7 mouse cellular contexts compared by ENCODE assay signal in genomic region chr8:71591471-71592373, GRCm38 (mm10). TPM values are rescaled to one million over a fixed set of nuclear protein-coding genes. Genes with fewer than 3 reads are reported as not detected.
A peak's percentile ranks its signal among the peaks of the same experiment; 100 is the strongest.
DNase-seq lines count a peak whose midpoint lies in the region; ATAC-seq lines count a peak whose summit lies in the region.

Gene Pgls (plus strand): TSS chr8:71592176.

- H3K9me3 ChIP-seq in embryonic facial prominence, embryonic 10.5 days, result no peaks in the 10 kb centered on the region
- H3K9me3 ChIP-seq in limb, embryonic 11.5 days (ENCODE audit: control insufficient read depth, low read length), result no peaks in the 10 kb centered on the region
- no peaks in the 10 kb centered on the region for H3K9me3 ChIP-seq in midbrain, embryonic 14.5 days (ENCODE audit: control insufficient read depth, low read length)

- H3K4me3 ChIP-seq in embryonic facial prominence, embryonic 10.5 days, result peak within 1 kb of the TSS; percentile 93
- peak within 1 kb of the TSS; percentile 92 for H3K4me3 ChIP-seq in limb, embryonic 11.5 days (ENCODE audit: low read depth, low read length)
- peak within 1 kb of the TSS; percentile 74 for H3K4me3 ChIP-seq in midbrain, embryonic 14.5 days (replicated peaks; ENCODE audit: low read depth, low read length)

- H3K27ac ChIP-seq in embryonic facial prominence, embryonic 10.5 days (replicated peaks), result peak within 1 kb of the TSS; percentile 97
- H3K27ac ChIP-seq in limb, embryonic 11.5 days (replicated peaks; ENCODE audit: low read depth, low read length), result peak within 1 kb of the TSS; percentile 91
- peak within 1 kb of the TSS; percentile 99 for H3K27ac ChIP-seq in midbrain, embryonic 14.5 days (replicated peaks; ENCODE audit: low read depth, low read length)

- H3K27me3 ChIP-seq in embryonic facial prominence, embryonic 10.5 days (replicated peaks; ENCODE audit: low read depth, poor library complexity, severe bottlenecking), result peaks cover 16% of the 10 kb centered on the region
- H3K27me3 ChIP-seq in limb, embryonic 11.5 days (ENCODE audit: control insufficient read depth, insufficient read depth, low read length), result no peaks in the 10 kb centered on the region
- no peaks in the 10 kb centered on the region for H3K27me3 ChIP-seq in midbrain, embryonic 14.5 days (ENCODE audit: control insufficient read depth, insufficient read depth, low read length)

- H3K4me2 ChIP-seq in limb, embryonic 11.5 days (ENCODE audit: low read depth, severe bottlenecking), result peak within 1 kb of the TSS; percentile 92
- peak within 1 kb of the TSS; percentile 97 for H3K4me2 ChIP-seq in midbrain, embryonic 14.5 days (ENCODE audit: low read length)

- under 1% methylated on average over 71 of the region's 71 CpGs for WGBS in embryonic facial prominence, embryonic 10.5 days
- under 1% methylated on average over 68 of the region's 71 CpGs for WGBS in limb, embryonic 11.5 days
- WGBS in midbrain, embryonic 14.5 days, result under 1% methylated on average over 71 of the region's 71 CpGs

- DNase-seq in adrenal gland, postnatal 10 days, result peak; percentile 98
- peak; percentile 97 for DNase-seq in embryonic facial prominence, embryonic 10.5 days (ENCODE audit: low spot score)
- DNase-seq in kidney, adult 18-20 months, result peak; percentile 97
- peak; percentile 94 for DNase-seq in limb, embryonic 11.5 days (ENCODE audit: low spot score)
- peak; percentile 98 for DNase-seq in midbrain, embryonic 14.5 days
- peak; percentile 92 to 94 for DNase-seq in spleen, adult 18-20 months

- H3K9ac ChIP-seq in limb, embryonic 11.5 days (ENCODE audit: low read length), result peak within 1 kb of the TSS; percentile 96
- peak within 1 kb of the TSS; percentile 97 for H3K9ac ChIP-seq in midbrain, embryonic 14.5 days (replicated peaks; ENCODE audit: low read length)

- peaks cover 42% of the 10 kb centered on the region for H3K4me1 ChIP-seq in embryonic facial prominence, embryonic 10.5 days
- peaks cover 5% of the 10 kb centered on the region for H3K4me1 ChIP-seq in limb, embryonic 11.5 days (ENCODE audit: control insufficient read depth, insufficient read depth, low read length)
- peaks cover 24% of the 10 kb centered on the region for H3K4me1 ChIP-seq in midbrain, embryonic 14.5 days (ENCODE audit: control insufficient read depth, insufficient read depth, low read length)

- ATAC-seq in granulocyte monocyte progenitor cell, adult 5-6 weeks (replicated peaks; ENCODE audit: poor library complexity, severe bottlenecking), result peak; percentile 61
- peak; percentile 81 for ATAC-seq in limb, embryonic 11.5 days (ENCODE audit: insufficient number of reproducible peaks, low FRiP score, low TSS enrichment, low read depth)
- ATAC-seq in midbrain, embryonic 14.5 days (ENCODE audit: low FRiP score, low TSS enrichment), result peak; percentile 90

- peaks cover 23% of the 10 kb centered on the region for H3K36me3 ChIP-seq in embryonic facial prominence, embryonic 10.5 days (replicated peaks)
- no peaks in the 10 kb centered on the region for H3K36me3 ChIP-seq in limb, embryonic 11.5 days (ENCODE audit: control insufficient read depth, insufficient read depth, low read length)
- peaks cover 3% of the 10 kb centered on the region; the same call in 1 of the 2 replicates for H3K36me3 ChIP-seq in midbrain, embryonic 14.5 days (ENCODE audit: control insufficient read depth, insufficient read depth, low read length)

RNA-seq across cellular contexts. Expression of gene Pgls, which starts in this region (rescaled TPM):
- total RNA-seq in adrenal gland, postnatal 10 days (2021), result 100 to 1,000 TPM; 233 to 245 TPM
- polyA plus RNA-seq in embryonic facial prominence, embryonic 10.5 days (2016; fragmentation: Nextera tagmentation; extraction: Ambion mirVana), result 249 and 260 TPM in 2 replicates
- total RNA-seq in granulocyte monocyte progenitor cell, adult 5-6 weeks (2014; fragmentation: Nextera tagmentation), result 143 and 180 TPM in 2 replicates
- total RNA-seq in granulocyte monocyte progenitor cell, adult 5-6 weeks (2017), result 155 and 185 TPM in 2 replicates
- polyA plus RNA-seq in limb, embryonic 11.5 days (2014; fragmentation: Nextera tagmentation; extraction: Ambion mirVana), result 230 and 239 TPM in 2 replicates
- polyA plus RNA-seq in midbrain, embryonic 14.5 days (2014; fragmentation: Nextera tagmentation; extraction: Ambion mirVana), result 241 and 269 TPM in 2 replicates

Comparison
In these comparisons a context has a peak if more than half of its experiments do, and no peak if none do; other contexts are left out.
1. Peak in every context shown above with its lines: DNase-seq, ATAC-seq, H3K4me3 ChIP-seq and H3K27ac ChIP-seq.